Mouse (Mus musculus): ENCODE data around the gene Mut. TPM values are rescaled to one million over a fixed set of nuclear protein-coding genes. Genes with fewer than 3 reads are reported as not detected.

Gene Mut
- polyA plus RNA-seq, 1 experiment from 2014 or later, result 27.4 TPM

DNA sequence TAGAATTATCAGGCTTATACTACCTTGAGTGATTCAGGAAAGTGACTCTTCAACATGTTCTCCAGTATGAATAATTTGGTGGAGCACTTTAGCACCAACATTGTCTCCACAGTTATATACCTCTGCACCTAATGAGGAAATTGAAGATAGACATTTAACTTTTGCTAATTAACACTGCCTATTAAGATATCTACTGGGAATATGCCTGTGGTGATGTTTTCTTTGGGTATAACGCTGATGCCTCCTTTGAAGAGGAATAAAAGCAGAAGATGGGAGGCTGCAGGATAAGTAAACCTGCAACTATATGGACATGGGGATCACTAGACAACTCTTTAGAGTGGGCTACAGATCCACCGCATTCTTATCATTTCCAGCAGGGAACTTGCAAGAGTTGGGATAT lies 20.2 kb upstream of the Mut start, which contains the start of gene Glyatl3:
Gene Glyatl3 (minus strand): TSS at position 101 of the 400 bp plus-strand sequence.
- H3K9me3 ChIP-seq (ENCODE audit: control insufficient read depth, low read length), result no peaks in the 10 kb centered on the region
- DNase-seq (ENCODE audit: low spot score) (no peak), ATAC-seq (replicated peaks; ENCODE audit: low FRiP score) (no peak)
- no peak within 1 kb of the TSS for H3K4me3 ChIP-seq (ENCODE audit: low read depth, low read length)
- no peaks in the 10 kb centered on the region for H3K36me3 ChIP-seq (ENCODE audit: control insufficient read depth, insufficient read depth, low read length)
- WGBS, result 95% methylated on average over 2 of the region's 2 CpGs
- no peak within 1 kb of the TSS for H3K27ac ChIP-seq (ENCODE audit: low read depth, low read length)
- no peaks in the 10 kb centered on the region for H3K4me1 ChIP-seq (replicated peaks; ENCODE audit: control insufficient read depth, insufficient read depth, low read length)
- no peaks in the 10 kb centered on the region for H3K27me3 ChIP-seq (ENCODE audit: control insufficient read depth, insufficient read depth, low read length)
- H3K4me2 ChIP-seq (ENCODE audit: low read depth, low read length, severe bottlenecking), result no peak within 1 kb of the TSS
- H3K9ac ChIP-seq (ENCODE audit: low read length), result no peak within 1 kb of the TSS

DNA sequence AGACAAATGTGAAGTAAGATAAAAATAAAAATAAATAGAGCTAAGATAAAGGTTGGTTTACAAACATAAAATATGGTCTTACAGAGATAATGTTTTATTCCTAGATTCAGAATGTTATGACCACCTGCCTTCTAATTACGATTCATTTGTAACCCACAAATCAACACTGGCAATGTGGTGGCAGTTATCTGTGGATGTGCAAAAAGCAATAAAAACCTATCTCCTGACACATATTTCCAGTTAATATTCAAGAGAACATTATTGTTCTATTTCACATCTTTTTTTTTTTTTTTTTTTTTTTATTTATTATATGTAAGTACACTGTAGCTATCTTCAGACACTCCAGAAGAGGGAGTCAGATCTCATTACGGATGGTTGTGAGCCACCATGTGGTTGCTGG lies 19.0 kb upstream of the Mut start:
- Histone ChIP-seq H3K4me3 (ENCODE audit: low read depth, low read length) (no peak overlapping the region), H3K27ac (ENCODE audit: low read depth, low read length) (no peak overlapping the region), H3K9ac (ENCODE audit: low read length) (no peak overlapping the region), H3K4me1 (replicated peaks; ENCODE audit: control insufficient read depth, insufficient read depth, low read length) (no peaks in the 10 kb centered on the region), H3K4me2 (ENCODE audit: low read depth, low read length, severe bottlenecking) (no peak overlapping the region), H3K27me3 (ENCODE audit: control insufficient read depth, insufficient read depth, low read length) (no peaks in the 10 kb centered on the region), H3K36me3 (ENCODE audit: control insufficient read depth, insufficient read depth, low read length) (no peaks in the 10 kb centered on the region), H3K9me3 (ENCODE audit: control insufficient read depth, low read length) (no peaks in the 10 kb centered on the region)
- 92% methylated on average over 1 of the region's 2 CpGs for WGBS
- no peak for ATAC-seq (replicated peaks; ENCODE audit: low FRiP score)
- no peak for DNase-seq (ENCODE audit: low spot score)

DNA sequence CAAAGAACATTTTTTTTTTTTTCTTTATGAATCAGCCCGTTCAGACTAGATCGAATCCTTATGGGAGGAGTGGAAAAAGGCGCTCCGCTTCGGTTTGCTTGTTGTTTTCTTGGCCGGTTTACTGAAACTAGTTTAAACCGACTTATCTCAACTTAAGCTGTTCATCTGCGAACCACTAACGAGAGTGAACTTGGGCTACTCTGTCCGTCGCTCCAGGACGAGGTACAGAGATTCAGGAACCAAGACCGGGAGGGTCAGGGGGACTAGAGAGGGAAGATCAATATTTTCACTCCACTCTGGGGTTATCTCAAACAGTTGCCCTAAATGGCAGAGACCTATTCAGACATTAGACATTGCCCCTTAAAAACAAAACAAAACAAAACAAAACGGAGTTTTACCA lies 500 bp upstream of the Mut start:
- Histone ChIP-seq H3K4me1 (replicated peaks; ENCODE audit: control insufficient read depth, insufficient read depth, low read length) (0 out of 2 replicates have a peak, but pooled peaks cover 3% of the 10 kb centered on the region), H3K9ac (ENCODE audit: low read length) (peak overlapping the region; percentile 59), H3K27ac (ENCODE audit: low read depth, low read length) (no peak overlapping the region), H3K4me3 (ENCODE audit: low read depth, low read length) (peak overlapping the region; percentile 64), H3K27me3 (ENCODE audit: control insufficient read depth, insufficient read depth, low read length) (no peaks in the 10 kb centered on the region), H3K4me2 (ENCODE audit: low read depth, low read length, severe bottlenecking) (peak overlapping the region; percentile 58), H3K9me3 (ENCODE audit: control insufficient read depth, low read length) (no peaks in the 10 kb centered on the region), H3K36me3 (ENCODE audit: control insufficient read depth, insufficient read depth, low read length) (no peaks in the 10 kb centered on the region)
- ATAC-seq (replicated peaks; ENCODE audit: low FRiP score) (peak; percentile 55), DNase-seq (ENCODE audit: low spot score) (no peak)
- under 1% methylated on average over 14 of the region's 14 CpGs for WGBS

DNA sequence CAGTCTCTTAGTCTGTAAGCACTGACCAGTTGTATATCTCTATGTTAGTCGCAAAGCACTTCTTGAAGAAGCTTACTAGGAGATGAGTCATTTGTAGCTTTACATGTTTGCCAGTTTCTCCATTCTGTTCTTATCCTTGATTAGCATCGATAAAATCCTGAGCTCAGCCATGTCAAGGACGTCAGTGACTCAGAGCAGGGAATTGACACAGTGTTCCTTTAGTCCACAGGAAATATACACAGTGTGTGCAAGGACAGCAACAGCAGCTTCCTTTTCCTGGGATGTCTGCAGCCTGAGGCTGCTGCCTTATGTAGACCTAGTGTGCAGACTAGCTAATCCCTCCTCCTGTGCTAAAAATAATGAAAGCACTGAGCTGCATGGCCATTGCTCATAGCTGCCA lies 14.0 kb downstream of the Mut start:
- Histone ChIP-seq H3K27ac (ENCODE audit: low read depth, low read length) (no peak overlapping the region), H3K9me3 (ENCODE audit: control insufficient read depth, low read length) (no peaks in the 10 kb centered on the region), H3K27me3 (ENCODE audit: control insufficient read depth, insufficient read depth, low read length) (no peaks in the 10 kb centered on the region), H3K4me1 (replicated peaks; ENCODE audit: control insufficient read depth, insufficient read depth, low read length) (no peaks in the 10 kb centered on the region), H3K4me2 (ENCODE audit: low read depth, low read length, severe bottlenecking) (no peak overlapping the region), H3K4me3 (ENCODE audit: low read depth, low read length) (no peak overlapping the region), H3K9ac (ENCODE audit: low read length) (no peak overlapping the region), H3K36me3 (ENCODE audit: control insufficient read depth, insufficient read depth, low read length) (no peaks in the 10 kb centered on the region)
- 94% methylated on average over 3 of the region's 3 CpGs for WGBS
- ATAC-seq (replicated peaks; ENCODE audit: low FRiP score), result no peak
- no peak for DNase-seq (ENCODE audit: low spot score)

DNA sequence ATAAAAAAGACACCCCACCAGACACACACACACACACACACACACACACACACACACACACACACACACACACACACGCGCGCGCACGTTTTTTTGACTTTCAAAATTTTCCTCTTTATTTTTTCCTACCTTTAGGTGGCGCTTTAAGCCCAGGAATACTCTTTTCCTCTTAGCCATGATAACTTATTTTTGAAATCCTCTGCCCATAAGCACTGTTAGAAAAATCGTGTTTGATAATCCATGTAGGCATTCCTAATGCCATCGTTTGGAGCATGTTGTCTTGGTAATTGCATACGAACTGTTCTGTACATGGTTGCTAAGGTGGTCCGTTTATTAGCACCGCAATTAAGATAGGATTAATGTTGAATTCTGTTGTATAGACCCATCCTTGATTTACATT lies 43.4 kb downstream of the Mut start:
- Histone ChIP-seq H3K27me3 (ENCODE audit: control insufficient read depth, insufficient read depth, low read length) (no peaks in the 10 kb centered on the region), H3K4me2 (ENCODE audit: low read depth, low read length, severe bottlenecking) (no peak overlapping the region), H3K4me1 (replicated peaks; ENCODE audit: control insufficient read depth, insufficient read depth, low read length) (no peaks in the 10 kb centered on the region), H3K4me3 (ENCODE audit: low read depth, low read length) (no peak overlapping the region), H3K9me3 (ENCODE audit: control insufficient read depth, low read length) (no peaks in the 10 kb centered on the region), H3K36me3 (ENCODE audit: control insufficient read depth, insufficient read depth, low read length) (no peaks in the 10 kb centered on the region), H3K27ac (ENCODE audit: low read depth, low read length) (no peak overlapping the region), H3K9ac (ENCODE audit: low read length) (no peak overlapping the region)
- DNase-seq (ENCODE audit: low spot score), result no peak
- 72% methylated on average over 11 of the region's 11 CpGs for WGBS
- no peak; the same call in 1 of the 2 replicates for ATAC-seq (replicated peaks; ENCODE audit: low FRiP score)

DNA sequence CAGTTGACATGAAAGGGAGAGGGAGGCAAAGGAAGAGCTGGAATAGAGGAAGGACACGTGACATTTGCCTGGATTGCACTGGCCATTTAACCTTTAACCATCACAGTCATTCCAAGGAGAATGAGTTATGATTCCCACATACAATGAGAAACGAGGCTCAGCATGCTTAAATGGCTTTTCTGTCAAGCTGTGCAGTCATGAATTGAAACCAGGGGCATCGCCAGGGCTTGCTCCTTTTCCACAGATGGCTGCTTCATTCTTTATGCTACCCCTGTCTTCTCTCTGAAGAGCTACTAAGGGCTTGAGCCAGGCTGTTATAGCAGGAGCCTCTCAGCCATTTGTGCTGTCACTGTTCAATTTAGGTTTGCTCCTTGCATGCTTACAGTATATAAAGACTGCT lies 57.6 kb downstream of the Mut start:
- no peaks in the 10 kb centered on the region for H3K27me3 ChIP-seq (ENCODE audit: control insufficient read depth, insufficient read depth, low read length)
- H3K4me3 ChIP-seq (ENCODE audit: low read depth, low read length), result no peak overlapping the region
- no peaks in the 10 kb centered on the region for H3K36me3 ChIP-seq (ENCODE audit: control insufficient read depth, insufficient read depth, low read length)
- no peak overlapping the region for H3K4me2 ChIP-seq (ENCODE audit: low read depth, low read length, severe bottlenecking)
- ATAC-seq (replicated peaks; ENCODE audit: low FRiP score) (no peak), DNase-seq (ENCODE audit: low spot score) (no peak)
- H3K9ac ChIP-seq (ENCODE audit: low read length), result no peak overlapping the region
- no peaks in the 10 kb centered on the region for H3K4me1 ChIP-seq (replicated peaks; ENCODE audit: control insufficient read depth, insufficient read depth, low read length)
- no peaks in the 10 kb centered on the region for H3K9me3 ChIP-seq (ENCODE audit: control insufficient read depth, low read length)
- H3K27ac ChIP-seq (ENCODE audit: low read depth, low read length), result no peak overlapping the region
- WGBS, result 58% methylated on average over 3 of the region's 3 CpGs

Other genes with a start within 250 kb of the Mut start
- not detected in 2 replicates for gene Esp1, start 207.6 kb upstream of the Mut start, polyA plus RNA-seq (2014; fragmentation: Nextera tagmentation; extraction: Ambion mirVana)
- not detected in 2 replicates for gene Crisp2, start 127.7 kb upstream of the Mut start, polyA plus RNA-seq (2014; fragmentation: Nextera tagmentation; extraction: Ambion mirVana)
- 6.9 and 8.8 TPM in 2 replicates for gene Rhag, start 123.6 kb upstream of the Mut start, polyA plus RNA-seq (2014; fragmentation: Nextera tagmentation; extraction: Ambion mirVana)
- gene 9130008F23Rik, start 54.1 kb upstream of the Mut start, polyA plus RNA-seq (2014; fragmentation: Nextera tagmentation; extraction: Ambion mirVana), result 0.95 and 1.1 TPM in 2 replicates
- gene Glyatl3, start 20.3 kb upstream of the Mut start, polyA plus RNA-seq (2014; fragmentation: Nextera tagmentation; extraction: Ambion mirVana), result 0.56 TPM in 1 of 2 replicates, not detected in the other
- gene Cenpq, start 362 bp downstream of the Mut start, polyA plus RNA-seq (2014; fragmentation: Nextera tagmentation; extraction: Ambion mirVana), result 39.5 and 46.4 TPM in 2 replicates

All from forebrain, embryonic 11.5 days (tissue).